Mouse (Mus musculus): ENCODE measurements around the gene Kcnh6.

- TF ChIP-seq POLR2A (IDR thresholded peaks at IDR 0.05; ENCODE audit: control insufficient read depth, extremely low read depth, insufficient read depth, low read length, poor library complexity), result no peak
- TF ChIP-seq CTCF (IDR thresholded peaks at IDR 0.05; ENCODE audit: borderline replicate concordance, control insufficient read depth, extremely low read depth, insufficient read depth, low read length, poor library complexity), result no peak
These were observed 48.6 kb upstream of the Kcnh6 start for GRCm38 (mm10) chr11:105959355-105959754.

All from thymus, adult 2 months (tissue).